Mouse (Mus musculus) heart, adult 2 months (tissue): Measurements from ENCODE around the gene H2al1j.

Experiments used
- CTCF ChIP-seq: fragments of 200-600 bp; IDR thresholded peaks from 2 replicates; pipeline ENCODE4 v1.8.1; 2022; ENCODE audit warnings: antibody characterized with exemption, mild to moderate bottlenecking, moderate library complexity
- EP300 ChIP-seq: fragments of 200-500 bp; IDR thresholded peaks from 2 replicates; pipeline ENCODE4 v1.6.1; 2011; ENCODE audit warnings: low read depth, low read length, control low read depth; ENCODE audit not compliant: insufficient read depth
- POLR2A ChIP-seq: fragments of 200-500 bp; IDR thresholded peaks from 2 replicates; pipeline ENCODE4 v1.6.1; 2011; ENCODE audit warnings: mild to moderate bottlenecking, low read depth, low read length, control low read depth; ENCODE audit not compliant: insufficient read depth

GRCm38 (mm10) chrX:11365151-11365550 lies 37.5 kb downstream of the H2al1j start:
- TF ChIP-seq CTCF (no peak), POLR2A (no peak), EP300 (no peak)
